Mouse (Mus musculus) spleen, postnatal 14 days (tissue): ENCODE results near the gene Hsfy2.

ENCODE experiments used
- DNase-seq, 2 experiments: peaks; one replicate each; pipeline ENCODE4 v3.0.0; 2021 to 2022; ENCODE audit warnings: low spot score in 2 of 2

The Hsfy2 gene

DNA sequence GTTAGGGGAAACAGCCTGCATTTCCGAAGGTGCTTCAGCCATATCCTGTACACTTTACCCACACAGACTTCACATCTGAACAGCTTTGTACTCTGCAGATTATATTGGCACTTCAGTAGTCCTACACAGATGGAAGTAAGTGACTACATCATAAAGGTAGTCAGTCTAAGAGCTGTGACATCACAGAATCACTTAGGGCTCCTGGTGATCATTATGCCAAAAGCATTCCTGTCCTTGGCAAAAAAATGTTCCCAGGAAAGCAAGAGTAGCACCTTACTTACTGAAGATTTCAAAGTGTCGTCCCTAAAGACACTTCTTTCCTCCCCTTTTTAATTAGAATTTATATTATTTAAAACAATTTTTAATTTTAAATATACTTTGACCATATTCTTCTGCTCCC lies at the start of gene Hsfy2:
Gene Hsfy2 (minus strand): TSS at position 101 of the 400 bp plus-strand sequence.
- DNase-seq: no peak

GRCm38 (mm10) chr1:56685053-56685557 lies 47.9 kb upstream of the Hsfy2 start:
- no peak for DNase-seq

DNA sequence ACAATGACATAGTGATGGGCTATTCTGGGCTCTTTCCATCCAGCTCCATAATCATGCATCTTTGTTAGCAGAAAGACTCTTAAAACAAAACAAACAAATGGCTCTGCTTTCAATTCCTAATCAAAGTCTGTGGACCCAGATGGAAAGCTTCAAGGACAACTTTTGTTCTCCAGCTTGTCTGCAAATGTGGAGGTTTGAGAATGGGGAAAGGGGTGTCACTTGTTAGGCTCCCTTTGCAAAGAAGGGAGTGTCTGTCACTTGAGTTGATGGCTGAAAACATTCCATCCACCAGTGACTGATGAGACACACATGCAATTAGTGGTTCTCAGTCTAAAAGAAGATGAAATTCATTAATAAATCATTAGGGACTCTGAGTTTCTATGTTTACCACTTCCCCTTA lies 47.3 kb upstream of the Hsfy2 start:
- no peak for DNase-seq

DNA sequence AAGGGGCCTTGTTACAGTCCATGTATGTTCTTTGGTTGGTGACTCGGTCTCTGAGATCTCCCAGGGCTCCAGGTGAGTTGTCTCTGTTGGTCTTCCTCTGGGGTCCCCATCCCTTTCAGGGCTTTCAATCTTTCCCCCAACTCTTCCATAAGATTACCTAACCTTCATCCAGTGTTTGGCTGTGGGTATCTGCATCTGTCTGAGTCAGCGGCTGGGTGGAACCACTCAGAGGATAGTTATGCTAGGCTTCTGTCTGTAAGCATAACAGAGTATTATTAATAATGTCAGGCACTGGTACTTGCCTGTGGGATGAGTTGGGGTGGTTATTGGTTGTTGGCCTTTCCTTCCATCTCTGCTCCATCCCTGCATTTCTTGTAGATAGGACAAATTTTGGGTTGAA lies 44.0 kb upstream of the Hsfy2 start:
- no peak for DNase-seq

- no peak for DNase-seq
Observed at GRCm38 (mm10) chr1:56675253-56675652, 38.0 kb upstream of the Hsfy2 start.

- DNase-seq: no peak
Observed at GRCm38 (mm10) chr1:56674601-56675000, 37.4 kb upstream of the Hsfy2 start.

- no peak for DNase-seq
Observed at GRCm38 (mm10) chr1:56671241-56671945, 34.2 kb upstream of the Hsfy2 start.

DNA sequence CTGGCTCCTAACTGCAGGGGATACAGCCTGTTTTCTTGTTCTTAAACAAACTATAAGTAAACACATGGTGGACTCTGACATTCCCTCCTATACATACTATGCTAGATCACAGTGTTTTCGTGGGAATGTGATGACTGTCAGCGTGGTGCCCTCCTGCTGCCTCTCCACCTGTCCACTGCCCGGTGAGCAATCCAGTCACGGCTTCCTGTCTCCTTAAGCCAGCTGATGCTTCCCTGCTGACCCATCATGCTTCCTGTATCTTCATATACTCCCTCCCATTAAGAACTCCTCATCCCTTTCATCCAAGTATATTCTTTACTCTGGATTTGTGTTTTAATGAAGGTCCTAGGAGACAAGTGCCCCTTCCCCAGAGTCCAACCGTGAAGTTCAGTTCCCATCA lies 33.3 kb upstream of the Hsfy2 start:
- DNase-seq: no peak

GRCm38 (mm10) chr1:56664606-56665005 lies 27.4 kb upstream of the Hsfy2 start:
- no peak for DNase-seq

GRCm38 (mm10) chr1:56626824-56627223 lies 10.4 kb downstream of the Hsfy2 start:
- no peak for DNase-seq

- no peak for DNase-seq
Observed at GRCm38 (mm10) chr1:56624304-56624703, 12.9 kb downstream of the Hsfy2 start.

DNA sequence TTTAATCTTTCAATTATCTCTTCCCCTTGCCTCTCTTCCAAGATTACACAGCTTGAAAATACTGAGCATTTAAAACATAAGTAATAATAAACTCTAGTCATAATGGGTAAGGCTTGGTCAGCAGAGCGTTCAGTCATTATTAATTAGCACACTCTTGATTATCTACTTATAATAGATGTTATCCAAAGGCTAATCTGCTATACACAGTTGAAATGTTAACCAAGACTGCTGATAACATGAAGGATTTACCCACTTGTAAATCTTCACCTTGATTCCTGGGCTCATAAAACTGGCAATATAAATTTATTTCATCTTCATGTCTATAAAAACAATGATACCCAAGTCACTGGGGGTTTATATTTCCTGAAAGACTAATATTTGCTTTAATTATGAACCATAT lies 24.9 kb downstream of the Hsfy2 start:
- DNase-seq: no peak
